Mouse (Mus musculus) G1E-ER4 (cell line): ENCODE measurements around the gene Zglp1. TPM values are rescaled to one million over a fixed set of nuclear protein-coding genes. Genes with fewer than 3 reads are reported as not detected.

ENCODE experiments used
- GATA1 ChIP-seq: IDR thresholded peaks from one replicate; pipeline ENCODE4 v1.8.0; 2012; ENCODE audit warnings: low read length, inconsistent platforms
- polyA plus RNA-seq: library from polyadenylated mRNA; stranded (reverse); fragments of >175 nt; gene quantifications from 2 replicates; pipeline ENCODE4 v1.2.3, GENCODE M21; 2012

Gene Zglp1
- polyA plus RNA-seq = 2.0 and 4.4 TPM in 2 replicates

- TF ChIP-seq GATA1 = no peak
Observed at GRCm38 (mm10) chr9:21067006-21067684, at the start of gene Zglp1. TSS of gene Zglp1 (minus strand) at chr9:21067093.

- no peak for TF ChIP-seq GATA1
Observed at GRCm38 (mm10) chr9:21115105-21115504, 48.2 kb upstream of the Zglp1 start.

- TF ChIP-seq GATA1 = no peak
Observed at GRCm38 (mm10) chr9:21114190-21114589, 47.3 kb upstream of the Zglp1 start.

- no peak for TF ChIP-seq GATA1
Observed at GRCm38 (mm10) chr9:21113751-21114150, 46.9 kb upstream of the Zglp1 start.

- TF ChIP-seq GATA1 = no peak
Observed at GRCm38 (mm10) chr9:21107607-21108237, 40.8 kb upstream of the Zglp1 start.

GRCm38 (mm10) chr9:21105760-21106564 lies 39.1 kb upstream of the Zglp1 start:
- TF ChIP-seq GATA1 = no peak

GRCm38 (mm10) chr9:21104814-21105213 lies 37.9 kb upstream of the Zglp1 start:
- TF ChIP-seq GATA1 = no peak

GRCm38 (mm10) chr9:21102076-21102475 lies 35.2 kb upstream of the Zglp1 start:
- no peak for TF ChIP-seq GATA1

GRCm38 (mm10) chr9:21100447-21101161 lies 33.7 kb upstream of the Zglp1 start:
- TF ChIP-seq GATA1 = no peak

- TF ChIP-seq GATA1 = no peak
Observed at GRCm38 (mm10) chr9:21097793-21098192, 30.9 kb upstream of the Zglp1 start.

GRCm38 (mm10) chr9:21095958-21096357 lies 29.1 kb upstream of the Zglp1 start:
- TF ChIP-seq GATA1 = no peak

GRCm38 (mm10) chr9:21093423-21093822 lies 26.5 kb upstream of the Zglp1 start:
- TF ChIP-seq GATA1 = no peak

GRCm38 (mm10) chr9:21091707-21092320 lies 24.9 kb upstream of the Zglp1 start, which contains the start of the genes Gm38431 and Raver1:
TSS of gene Gm38431 (minus strand) at chr9:21091997.
TSS of gene Raver1 (minus strand) at chr9:21092008.
- TF ChIP-seq GATA1 = no peak

- TF ChIP-seq GATA1 = no peak
Observed at GRCm38 (mm10) chr9:21090972-21091706, 24.2 kb upstream of the Zglp1 start.
